Comparison of ENCODE assay signal across 8 mouse cellular contexts in genomic region chr1:75480036-75480435, GRCm38 (mm10). TPM values are rescaled to one million over a fixed set of nuclear protein-coding genes. Genes with fewer than 3 reads are reported as not detected.
DNase-seq lines count a peak whose midpoint lies in the region; ATAC-seq lines count a peak whose summit lies in the region.

No protein-coding gene starts in this region.

- H3K9ac ChIP-seq in heart, embryonic 15.5 days, result no peak overlapping the region
- H3K9ac ChIP-seq in hindbrain, embryonic 12.5 days, result peak overlapping the region; percentile 86
- peak overlapping the region; percentile 93 for H3K9ac ChIP-seq in midbrain, embryonic 13.5 days (replicated peaks)

- H3K4me1 ChIP-seq in heart, embryonic 15.5 days (replicated peaks), result peaks cover 30% of the 10 kb centered on the region
- H3K4me1 ChIP-seq in embryonic facial prominence, embryonic 10.5 days, result peaks cover 39% of the 10 kb centered on the region
- peaks cover 36% of the 10 kb centered on the region for H3K4me1 ChIP-seq in hindbrain, embryonic 12.5 days
- peaks cover 61% of the 10 kb centered on the region for H3K4me1 ChIP-seq in midbrain, embryonic 13.5 days (replicated peaks)

- intact Hi-C loops in heart, postnatal 14 days (cut with DNase I), result loop anchor here (2.0 kb wide), 1 partner anchor 23 kb away; no protein-coding TSS in a partner anchor

- H3K27ac ChIP-seq in heart, embryonic 15.5 days, result no peak overlapping the region
- no peak overlapping the region for H3K27ac ChIP-seq in embryonic facial prominence, embryonic 10.5 days (replicated peaks)
- peak overlapping the region; percentile 86; the same call in 1 of the 2 replicates for H3K27ac ChIP-seq in hindbrain, embryonic 12.5 days
- H3K27ac ChIP-seq in midbrain, embryonic 13.5 days, result peak overlapping the region; percentile 90

- DNase-seq in heart, postnatal 14 days, result no peak
- DNase-seq in embryonic facial prominence, embryonic 10.5 days (ENCODE audit: low spot score), result no peak
- DNase-seq in spleen, adult 18-20 months, result no peak
- no peak for DNase-seq in testis, postnatal 14 days (ENCODE audit: low spot score)
- no peak for DNase-seq in thymus, postnatal 14 days

- no peaks in the 10 kb centered on the region for H3K9me3 ChIP-seq in heart, embryonic 15.5 days (replicated peaks)
- no peaks in the 10 kb centered on the region for H3K9me3 ChIP-seq in embryonic facial prominence, embryonic 10.5 days
- no peaks in the 10 kb centered on the region for H3K9me3 ChIP-seq in hindbrain, embryonic 12.5 days (replicated peaks)
- no peaks in the 10 kb centered on the region for H3K9me3 ChIP-seq in midbrain, embryonic 13.5 days

- H3K4me3 ChIP-seq in heart, embryonic 15.5 days, result peak overlapping the region; percentile 85
- peak overlapping the region; percentile 92 for H3K4me3 ChIP-seq in embryonic facial prominence, embryonic 10.5 days
- peak overlapping the region; percentile 81 for H3K4me3 ChIP-seq in hindbrain, embryonic 12.5 days
- H3K4me3 ChIP-seq in midbrain, embryonic 13.5 days (replicated peaks), result peak overlapping the region; percentile 85

- H3K4me2 ChIP-seq in heart, embryonic 15.5 days, result peak overlapping the region; percentile 91
- H3K4me2 ChIP-seq in hindbrain, embryonic 12.5 days (replicated peaks), result peak overlapping the region; percentile 92
- peak overlapping the region; percentile 88 for H3K4me2 ChIP-seq in midbrain, embryonic 13.5 days (replicated peaks)

- WGBS in heart, embryonic 15.5 days, result 24% methylated on average over 13 of the region's 13 CpGs
- 17% methylated on average over 13 of the region's 13 CpGs for WGBS in embryonic facial prominence, embryonic 10.5 days
- WGBS in hindbrain, embryonic 12.5 days, result 18% methylated on average over 13 of the region's 13 CpGs
- 14% methylated on average over 13 of the region's 13 CpGs for WGBS in midbrain, embryonic 13.5 days

- H3K36me3 ChIP-seq in heart, embryonic 15.5 days, result peaks cover 14% of the 10 kb centered on the region
- H3K36me3 ChIP-seq in embryonic facial prominence, embryonic 10.5 days (replicated peaks), result peaks cover 28% of the 10 kb centered on the region
- H3K36me3 ChIP-seq in hindbrain, embryonic 12.5 days, result peaks cover 30% of the 10 kb centered on the region
- peaks cover 44% of the 10 kb centered on the region for H3K36me3 ChIP-seq in midbrain, embryonic 13.5 days

- peaks cover 76% of the 10 kb centered on the region for H3K27me3 ChIP-seq in heart, embryonic 15.5 days
- H3K27me3 ChIP-seq in embryonic facial prominence, embryonic 10.5 days (replicated peaks; ENCODE audit: low read depth, poor library complexity, severe bottlenecking), result peaks cover 63% of the 10 kb centered on the region
- H3K27me3 ChIP-seq in hindbrain, embryonic 12.5 days, result peaks cover 41% of the 10 kb centered on the region
- peaks cover 38% of the 10 kb centered on the region for H3K27me3 ChIP-seq in midbrain, embryonic 13.5 days

- no peak for ATAC-seq in heart, embryonic 15.5 days (replicated peaks; ENCODE audit: insufficient number of reproducible peaks, insufficient read depth, low FRiP score, low read depth)
- no peak for ATAC-seq in hindbrain, embryonic 12.5 days (ENCODE audit: low FRiP score)
- no peak for ATAC-seq in midbrain, embryonic 13.5 days

RNA-seq across cellular contexts. Expression of gene Tmem198, which starts 0.7 kb away (rescaled TPM):
- 0.39 and 0.80 TPM in 2 replicates for polyA plus RNA-seq in heart, embryonic 15.5 days (2015; fragmentation: Nextera tagmentation; extraction: Ambion mirVana)
- total RNA-seq in heart, postnatal 14 days (2021), result under 1 TPM; 0.26 to 0.88 TPM
- 3.3 and 3.5 TPM in 2 replicates for polyA plus RNA-seq in embryonic facial prominence, embryonic 10.5 days (2016; fragmentation: Nextera tagmentation; extraction: Ambion mirVana)
- 25.3 and 25.7 TPM in 2 replicates for polyA plus RNA-seq in hindbrain, embryonic 12.5 days (2016; fragmentation: Nextera tagmentation; extraction: Ambion mirVana)
- 46.1 and 47.3 TPM in 2 replicates for polyA plus RNA-seq in midbrain, embryonic 13.5 days (2015; fragmentation: Nextera tagmentation; extraction: Ambion mirVana)

RNA-seq across cellular contexts. Expression of gene Chpf, which starts 0.9 kb away (rescaled TPM):
- polyA plus RNA-seq in heart, embryonic 15.5 days (2015; fragmentation: Nextera tagmentation; extraction: Ambion mirVana), result 23.9 and 36.6 TPM in 2 replicates
- 10 to 100 TPM; 29.5 to 30.1 TPM for total RNA-seq in heart, postnatal 14 days (2021)
- polyA plus RNA-seq in embryonic facial prominence, embryonic 10.5 days (2016; fragmentation: Nextera tagmentation; extraction: Ambion mirVana), result 25.3 and 27.0 TPM in 2 replicates
- 39.2 and 41.5 TPM in 2 replicates for polyA plus RNA-seq in hindbrain, embryonic 12.5 days (2016; fragmentation: Nextera tagmentation; extraction: Ambion mirVana)
- 25.1 and 28.7 TPM in 2 replicates for polyA plus RNA-seq in midbrain, embryonic 13.5 days (2015; fragmentation: Nextera tagmentation; extraction: Ambion mirVana)

RNA-seq across cellular contexts. Expression of gene Obsl1, which starts 26.2 kb away (rescaled TPM):
- polyA plus RNA-seq in heart, embryonic 15.5 days (2015; fragmentation: Nextera tagmentation; extraction: Ambion mirVana), result 95.1 and 122 TPM in 2 replicates
- total RNA-seq in heart, postnatal 14 days (2021), result 100 to 1,000 TPM; 166 to 172 TPM
- polyA plus RNA-seq in embryonic facial prominence, embryonic 10.5 days (2016; fragmentation: Nextera tagmentation; extraction: Ambion mirVana), result 57.9 and 63.0 TPM in 2 replicates
- 63.4 and 66.4 TPM in 2 replicates for polyA plus RNA-seq in hindbrain, embryonic 12.5 days (2016; fragmentation: Nextera tagmentation; extraction: Ambion mirVana)
- 18.6 and 25.7 TPM in 2 replicates for polyA plus RNA-seq in midbrain, embryonic 13.5 days (2015; fragmentation: Nextera tagmentation; extraction: Ambion mirVana)

RNA-seq across cellular contexts. Expression of gene Inha, which starts 26.8 kb away (rescaled TPM):
- polyA plus RNA-seq in heart, embryonic 15.5 days (2015; fragmentation: Nextera tagmentation; extraction: Ambion mirVana), result 4.1 and 5.9 TPM in 2 replicates
- 1 to 10 TPM; 6.0 to 7.8 TPM for total RNA-seq in heart, postnatal 14 days (2021)
- polyA plus RNA-seq in embryonic facial prominence, embryonic 10.5 days (2016; fragmentation: Nextera tagmentation; extraction: Ambion mirVana), result 2.3 and 3.1 TPM in 2 replicates
- polyA plus RNA-seq in hindbrain, embryonic 12.5 days (2016; fragmentation: Nextera tagmentation; extraction: Ambion mirVana), result 8.6 and 9.2 TPM in 2 replicates
- polyA plus RNA-seq in midbrain, embryonic 13.5 days (2015; fragmentation: Nextera tagmentation; extraction: Ambion mirVana), result 8.5 and 12.5 TPM in 2 replicates

RNA-seq across cellular contexts. Expression of gene Asic4, which starts 29.8 kb away (rescaled TPM):
- 0.40 and 0.81 TPM in 2 replicates for polyA plus RNA-seq in heart, embryonic 15.5 days (2015; fragmentation: Nextera tagmentation; extraction: Ambion mirVana)
- not detected for total RNA-seq in heart, postnatal 14 days (2021)
- 2.1 and 2.4 TPM in 2 replicates for polyA plus RNA-seq in embryonic facial prominence, embryonic 10.5 days (2016; fragmentation: Nextera tagmentation; extraction: Ambion mirVana)
- 18.3 and 19.0 TPM in 2 replicates for polyA plus RNA-seq in hindbrain, embryonic 12.5 days (2016; fragmentation: Nextera tagmentation; extraction: Ambion mirVana)
- polyA plus RNA-seq in midbrain, embryonic 13.5 days (2015; fragmentation: Nextera tagmentation; extraction: Ambion mirVana), result 57.3 and 81.6 TPM in 2 replicates

Comparison
In these comparisons a context has a peak if more than half of its experiments do, and no peak if none do; other contexts are left out.
1. H3K27ac ChIP-seq: peak in hindbrain, embryonic 12.5 days (single experiment) and midbrain, embryonic 13.5 days (single experiment); none in heart, embryonic 15.5 days (single experiment) and embryonic facial prominence, embryonic 10.5 days (single experiment).
2. Peak in every context shown above with its lines, with median percentiles within 50 percentile points of each other: H3K4me2 ChIP-seq and H3K4me3 ChIP-seq.